Mouse (Mus musculus) mammary gland, adult 2 months (tissue): Measurements from ENCODE around the gene Upf1. TPM values are rescaled to one million over a fixed set of nuclear protein-coding genes. Genes with fewer than 3 reads are reported as not detected.

Experiments used
- polyA plus RNA-seq: library from polyadenylated mRNA; depleted of rRNA; stranded (reverse); fragments of >200 nt; gene quantifications from 2 replicates; pipeline ENCODE4 v1.2.3, GENCODE M21; 2012; ENCODE audit warnings: low replicate concordance; rRNA removed

Upf1 gene
- polyA plus RNA-seq: 23.8 and 44.2 TPM in 2 replicates

GRCm38 (mm10) chr8:70353194-70353817, at the start of gene Upf1:
TSS of gene Upf1 (minus strand) at chr8:70353278.

GRCm38 (mm10) chr8:70373397-70374317, 20.6 kb upstream of the Upf1 start, which contains the start of gene Comp:
TSS of gene Comp (plus strand) at chr8:70373558.

GRCm38 (mm10) chr8:70329124-70329834, 23.8 kb downstream of the Upf1 start, which contains the start of gene Gdf1:
TSS of gene Gdf1 (plus strand) at chr8:70329817.

GRCm38 (mm10) chr8:70315624-70316510, 37.2 kb downstream of the Upf1 start, which contains the start of gene Cers1:
TSS of gene Cers1 (plus strand) at chr8:70315775.

GRCm38 (mm10) chr8:70302358-70302890, 50.7 kb downstream of the Upf1 start, which contains the start of the genes Ddx49 and Cope:
TSS of gene Ddx49 (minus strand) at chr8:70302489.
TSS of gene Cope (plus strand) at chr8:70302518.

GRCm38 (mm10) chr8:70282603-70283135, 70.4 kb downstream of the Upf1 start, which contains the start of gene Homer3:
TSS of gene Homer3 (plus strand) at chr8:70282827.

Other genes with a start within 250 kb of the Upf1 start
- 0.36 and 0.73 TPM in 2 replicates for gene Ncan, start 232.4 kb downstream of the Upf1 start, polyA plus RNA-seq
- gene Nr2c2ap, start 221.9 kb downstream of the Upf1 start, polyA plus RNA-seq: 11.8 and 12.8 TPM in 2 replicates
- 27.4 and 34.3 TPM in 2 replicates for gene Rfxank, start 214.1 kb downstream of the Upf1 start, polyA plus RNA-seq
- 98.4 and 104 TPM in 2 replicates for gene Borcs8, start 213.8 kb downstream of the Upf1 start, polyA plus RNA-seq
- gene Mef2b, start 213.6 kb downstream of the Upf1 start, polyA plus RNA-seq: 0.29 and 3.7 TPM in 2 replicates
- gene Tmem161a, start 180.9 kb downstream of the Upf1 start, polyA plus RNA-seq: 108 and 160 TPM in 2 replicates
- 37.9 and 68.3 TPM in 2 replicates for gene Slc25a42, start 141.0 kb downstream of the Upf1 start, polyA plus RNA-seq
- 35.9 and 45.8 TPM in 2 replicates for gene Sugp2, start 119.1 kb downstream of the Upf1 start, polyA plus RNA-seq
- gene Armc6, start 118.8 kb downstream of the Upf1 start, polyA plus RNA-seq: 16.3 and 19.1 TPM in 2 replicates
- 28.4 and 42.3 TPM in 2 replicates for gene Homer3, start 70.5 kb downstream of the Upf1 start, polyA plus RNA-seq
- gene Ddx49, start 50.8 kb downstream of the Upf1 start, polyA plus RNA-seq: 43.0 and 47.9 TPM in 2 replicates
- 262 and 364 TPM in 2 replicates for gene Cope, start 50.8 kb downstream of the Upf1 start, polyA plus RNA-seq
- 1.1 and 8.3 TPM in 2 replicates for gene Cers1, start 37.5 kb downstream of the Upf1 start, polyA plus RNA-seq
- gene Gdf1, start 23.5 kb downstream of the Upf1 start, polyA plus RNA-seq: 2.9 TPM in 1 of 2 replicates, not detected in the other
- gene Comp, start 20.3 kb upstream of the Upf1 start, polyA plus RNA-seq: 1.1 TPM in 2 replicates
- gene Crtc1, start 86.3 kb upstream of the Upf1 start, polyA plus RNA-seq: 22.9 and 36.9 TPM in 2 replicates
- 53.4 and 80.6 TPM in 2 replicates for gene Klhl26, start 123.7 kb upstream of the Upf1 start, polyA plus RNA-seq
- gene Tmem59l, start 134.1 kb upstream of the Upf1 start, polyA plus RNA-seq: 0.42 and 0.50 TPM in 2 replicates
- gene Crlf1, start 139.9 kb upstream of the Upf1 start, polyA plus RNA-seq: 5.2 and 5.7 TPM in 2 replicates
- gene Rex1bd, start 153.5 kb upstream of the Upf1 start, polyA plus RNA-seq: 240 and 366 TPM in 2 replicates
- gene Uba52, start 157.5 kb upstream of the Upf1 start, polyA plus RNA-seq: 371 and 768 TPM in 2 replicates
- 331 and 487 TPM in 2 replicates for gene Fkbp8, start 174.4 kb upstream of the Upf1 start, polyA plus RNA-seq
- gene Kxd1, start 174.7 kb upstream of the Upf1 start, polyA plus RNA-seq: 82.7 and 119 TPM in 2 replicates
- gene Ell, start 186.2 kb upstream of the Upf1 start, polyA plus RNA-seq: 29.0 and 40.3 TPM in 2 replicates
- gene Isyna1, start 241.1 kb upstream of the Upf1 start, polyA plus RNA-seq: 107 and 194 TPM in 2 replicates